Mouse (Mus musculus) cerebellum, adult 9-10 months (tissue): Measurements from ENCODE around the gene Tedc2.

Experiments
- DNase-seq: peaks from one replicate; pipeline ENCODE4 v3.0.0; 2022

Gene Tedc2

DNA sequence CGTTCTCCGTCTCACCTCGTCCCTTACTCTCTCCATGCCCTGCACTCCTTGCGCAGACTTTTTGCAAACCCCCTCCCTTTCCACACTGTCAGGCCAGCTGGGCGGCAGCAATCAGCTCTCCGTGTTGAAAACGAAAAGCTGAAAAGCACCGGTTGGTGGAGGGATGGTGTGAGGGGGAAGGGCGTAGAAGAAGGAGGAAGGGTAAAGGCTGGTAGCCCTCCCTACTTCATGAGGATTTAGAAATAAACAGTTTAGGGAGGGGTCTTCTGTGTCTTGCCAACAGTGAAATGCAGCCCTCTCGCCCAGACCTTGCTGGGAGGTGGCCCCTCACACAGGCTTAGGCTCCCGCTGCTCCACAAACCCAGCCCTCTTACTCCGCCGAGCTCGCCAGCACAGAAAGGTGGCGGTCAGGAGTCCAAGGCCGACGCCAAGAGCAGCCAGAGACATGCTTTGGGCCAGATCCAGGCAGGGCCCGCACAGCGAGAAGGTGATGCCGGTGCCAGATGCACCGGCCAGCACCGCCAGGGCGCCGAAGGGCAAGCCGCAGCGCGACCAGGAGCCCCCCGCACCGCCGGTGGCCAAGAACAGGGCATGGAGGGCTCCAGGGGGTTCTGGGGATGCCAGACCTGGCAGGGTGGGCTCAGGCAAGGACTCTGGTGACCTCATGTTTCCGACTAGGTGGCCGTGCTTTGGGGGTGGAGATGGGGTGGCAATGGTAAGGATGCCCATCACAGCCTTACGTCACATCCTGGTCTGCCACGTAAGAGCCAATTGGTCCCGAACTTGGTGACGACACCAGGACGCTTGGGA is 8.8 kb downstream of the Tedc2 start:
- peak; percentile 88 for DNase-seq

- peak; percentile 52 for DNase-seq
These were observed 10.1 kb downstream of the Tedc2 start for GRCm38 (mm10) chr17:24210591-24210990.

DNA sequence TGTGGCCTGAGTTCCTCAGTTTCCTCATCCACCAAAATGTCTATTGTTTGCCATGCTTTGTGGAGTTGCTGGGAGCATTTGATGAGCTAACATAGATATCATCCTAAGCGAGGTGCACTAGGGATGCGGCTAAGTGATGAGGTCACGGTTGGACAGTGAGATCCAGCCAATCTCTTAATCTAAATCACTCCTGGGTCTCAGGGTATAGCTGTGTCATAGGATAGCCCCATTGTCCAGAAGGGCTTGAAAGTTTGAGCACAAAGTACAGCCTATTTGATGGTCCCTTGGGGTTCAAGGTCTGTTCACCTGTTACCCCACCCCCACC is 10.8 kb downstream of the Tedc2 start:
- DNase-seq, result peak; percentile 56

GRCm38 (mm10) chr17:24209043-24209915 is 11.4 kb downstream of the Tedc2 start, which contains the start of gene Ntn3:
Ntn3 (minus strand) TSS chr17:24209531.
- peak; percentile 73 for DNase-seq

- no peak for DNase-seq
These were observed 12.0 kb downstream of the Tedc2 start for GRCm38 (mm10) chr17:24208641-24209042.

GRCm38 (mm10) chr17:24207768-24208640 is 12.6 kb downstream of the Tedc2 start:
- peak; percentile 57 for DNase-seq

- DNase-seq, result peak; percentile 73
These were observed 13.9 kb downstream of the Tedc2 start for GRCm38 (mm10) chr17:24206451-24207351.

DNA sequence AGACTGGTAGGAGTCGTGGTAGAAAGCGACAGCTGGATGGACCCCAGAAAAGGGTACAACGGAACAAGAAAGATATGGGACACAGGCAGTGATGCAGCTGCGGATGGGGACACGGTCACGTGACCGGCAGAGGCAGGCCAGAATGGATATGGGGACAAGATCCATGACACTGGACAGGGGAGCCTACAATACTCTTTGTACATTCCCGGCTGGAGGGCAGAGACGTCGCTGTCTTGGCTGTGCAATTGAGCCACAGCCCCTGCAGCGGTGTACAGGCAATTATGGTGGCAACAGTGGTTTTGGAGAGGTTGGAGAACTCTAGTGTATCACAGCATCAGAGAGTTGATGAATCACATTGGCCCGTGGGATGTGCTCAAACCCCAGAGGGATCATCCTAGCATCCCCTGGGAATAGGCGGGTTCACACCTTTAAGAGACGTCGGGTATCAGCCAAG is 14.7 kb downstream of the Tedc2 start:
- peak; percentile 69 for DNase-seq

- DNase-seq, result peak; percentile 94
These were observed 15.3 kb downstream of the Tedc2 start, which contains the start of gene Tbc1d24 for GRCm38 (mm10) chr17:24205284-24205888. Tbc1d24 (minus strand) TSS chr17:24205562.

DNA sequence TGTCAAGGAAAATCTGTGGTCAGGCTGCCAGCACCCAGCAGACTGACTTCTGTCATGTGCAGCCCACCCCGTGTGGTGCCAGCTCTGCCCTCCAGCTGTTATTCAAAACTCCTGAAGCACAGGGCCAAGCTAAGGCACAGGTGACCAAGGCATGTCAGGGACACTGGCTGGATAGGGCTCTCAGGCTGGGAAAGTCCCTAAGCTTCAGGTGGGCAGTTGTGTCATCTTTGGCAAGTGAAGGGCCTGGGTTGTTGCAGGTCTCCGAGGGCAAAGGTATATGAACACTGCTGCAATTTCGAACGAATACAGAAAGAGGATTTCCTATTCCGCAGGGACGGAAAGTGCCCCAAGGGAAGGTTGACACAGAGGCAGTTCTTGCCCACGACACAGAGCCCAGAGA is 15.8 kb downstream of the Tedc2 start:
- DNase-seq, result no peak

DNA sequence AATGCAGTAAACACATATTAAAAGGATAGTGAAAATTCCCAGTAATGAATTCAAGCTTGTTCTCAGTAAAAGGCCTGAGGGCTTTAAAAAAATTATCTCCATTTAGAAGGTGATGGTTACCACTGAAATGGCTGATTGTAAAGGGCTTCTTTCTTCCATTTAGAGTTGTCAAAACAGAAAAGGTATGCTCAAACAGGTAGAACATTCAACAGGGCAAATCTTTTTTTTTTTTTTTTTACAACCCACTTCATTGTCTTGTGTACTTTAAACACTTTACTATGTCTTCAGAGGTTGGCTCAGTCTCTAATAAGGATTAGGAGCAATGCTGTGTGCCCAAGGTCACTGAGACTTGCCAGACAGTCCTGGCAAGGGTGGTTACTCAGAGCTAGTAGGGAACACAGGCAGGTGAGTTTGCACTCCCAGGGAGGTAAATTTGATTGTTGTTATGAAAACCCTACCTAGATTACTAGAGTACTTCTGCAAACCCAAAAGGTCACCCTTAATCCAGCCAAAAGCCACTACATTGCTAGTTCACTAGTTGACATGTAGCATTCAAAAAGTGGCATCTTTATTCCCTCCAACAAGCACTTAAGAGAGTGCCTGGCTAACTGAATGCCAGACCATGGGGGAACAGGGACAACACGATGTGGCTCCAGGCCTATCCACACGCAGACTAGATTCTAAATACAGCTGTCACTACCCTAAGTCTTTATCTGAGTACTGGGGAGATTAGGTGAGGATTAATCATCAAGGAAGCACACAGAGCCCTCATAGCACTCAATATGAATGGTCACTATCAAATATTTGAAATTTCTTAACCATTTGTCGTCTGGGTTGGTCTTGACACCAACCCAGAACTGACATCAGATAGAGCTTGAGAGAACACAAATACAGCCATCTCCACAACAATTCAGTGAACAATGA is 16.8 kb downstream of the Tedc2 start:
- peak; percentile 29 for DNase-seq

- DNase-seq, result peak; percentile 32
These were observed 17.6 kb downstream of the Tedc2 start for GRCm38 (mm10) chr17:24203068-24203467.

- DNase-seq, result peak; percentile 21
These were observed 19.6 kb downstream of the Tedc2 start for GRCm38 (mm10) chr17:24201092-24201491.

DNA sequence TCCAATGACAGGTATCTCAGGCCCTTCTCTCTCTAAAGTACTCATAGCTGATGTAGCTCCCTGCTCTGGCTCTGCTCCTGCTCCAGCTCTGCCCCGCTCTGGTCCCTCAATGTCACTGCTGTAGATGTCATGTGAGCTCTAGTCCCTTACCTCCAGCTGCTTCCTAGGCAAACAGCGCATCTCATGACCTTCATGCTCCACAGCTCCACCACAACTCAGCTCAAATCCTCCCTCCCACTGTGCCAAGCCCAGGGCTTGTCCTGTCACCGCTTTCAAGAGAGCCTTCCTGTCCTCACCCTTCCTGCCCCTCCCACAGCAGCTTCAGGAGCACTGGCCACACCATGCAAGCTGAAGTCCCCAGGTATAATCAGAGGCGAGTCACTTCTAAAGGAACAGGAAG is 20.9 kb downstream of the Tedc2 start:
- no peak for DNase-seq

GRCm38 (mm10) chr17:24199252-24199651 is 21.4 kb downstream of the Tedc2 start:
- peak; percentile 77 for DNase-seq

DNA sequence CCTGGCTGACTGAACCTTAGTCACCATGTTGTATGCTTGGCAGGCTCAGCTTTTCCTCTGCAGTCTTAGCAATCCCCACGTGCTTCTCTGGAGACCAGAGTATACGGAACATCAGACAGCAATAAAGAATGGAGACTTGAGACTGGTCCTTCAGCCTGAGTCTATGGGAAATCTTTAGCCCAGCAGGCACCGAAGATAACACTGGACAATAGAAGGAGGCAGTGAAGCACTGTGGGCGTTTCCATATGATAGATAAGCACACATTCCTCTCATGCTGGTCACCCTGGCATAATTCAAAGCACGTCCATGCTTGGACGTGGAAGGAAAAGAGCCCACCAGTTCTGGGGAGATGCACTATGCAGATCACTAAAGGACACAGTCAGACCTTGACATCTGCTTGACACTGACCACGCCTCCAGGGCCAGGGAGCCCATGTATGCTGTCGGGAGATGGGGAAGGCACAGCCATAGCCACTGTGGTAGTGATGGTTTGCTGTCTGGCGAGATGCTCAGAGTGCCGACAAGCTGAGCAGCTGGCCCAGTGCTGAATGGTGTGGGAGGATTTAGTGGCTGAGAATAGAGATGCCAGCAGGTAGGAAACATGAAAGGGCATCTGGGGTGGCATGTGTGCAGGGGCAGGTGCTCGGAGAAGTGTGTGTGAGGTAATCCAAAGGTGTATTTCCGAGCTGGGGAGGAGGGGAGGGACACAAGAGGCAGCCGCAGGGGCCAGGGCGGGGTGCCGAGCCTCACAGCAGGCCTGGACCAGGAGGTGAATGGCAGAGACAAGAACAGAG is 23.4 kb downstream of the Tedc2 start:
- peak; percentile 59 for DNase-seq

GRCm38 (mm10) chr17:24195349-24195748 is 25.3 kb downstream of the Tedc2 start:
- no peak for DNase-seq

GRCm38 (mm10) chr17:24193769-24194168 is 26.9 kb downstream of the Tedc2 start:
- DNase-seq, result no peak

DNA sequence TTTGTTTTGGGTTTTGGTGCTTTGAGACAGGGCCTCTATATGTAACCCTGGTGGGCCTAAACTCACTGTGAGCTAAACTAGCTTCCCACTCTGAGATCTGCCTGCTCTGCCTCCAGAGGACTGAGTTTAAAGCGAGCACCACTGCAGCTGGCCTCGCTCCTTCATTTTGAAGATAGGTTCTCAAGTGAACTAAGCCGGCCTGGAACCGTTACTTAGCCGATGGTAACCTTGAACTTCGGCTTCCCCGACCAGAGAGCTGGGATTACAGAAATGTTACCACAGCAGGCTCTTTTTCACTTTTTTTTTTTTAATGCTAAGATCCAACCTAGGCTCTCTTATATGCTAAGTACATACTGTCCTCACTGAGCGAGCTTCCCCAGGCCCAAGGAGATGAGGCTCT is 27.4 kb downstream of the Tedc2 start:
- DNase-seq, result no peak
